Mouse (Mus musculus) macrophage (primary cell): Measurements from ENCODE around the gene Mef2d. TPM values are rescaled to one million over a fixed set of nuclear protein-coding genes. Genes with fewer than 3 reads are reported as not detected.

Source experiments
- H3K27ac ChIP-seq: fragments of 350-480 bp; formaldehyde crosslinking; 2 replicates; pipeline ENCODE4 v1.9.0; 2021
- H3K36me3 ChIP-seq: fragments of 350-480 bp; formaldehyde crosslinking; 2 replicates; pipeline ENCODE4 v1.9.0; 2021; ENCODE audit errors: inconsistent target
- H3K4me3 ChIP-seq: fragments of 350-480 bp; formaldehyde crosslinking; 2 replicates; pipeline ENCODE4 v1.9.0; 2021; ENCODE audit errors: inconsistent target
- H3K79me2 ChIP-seq: fragments of 350-480 bp; formaldehyde crosslinking; 2 replicates; pipeline ENCODE4 v1.9.0; 2021; ENCODE audit errors: inconsistent target
- WGBS: methylation state at CpG from one replicate; pipeline ENCODE4 v1.1.7; 2026; ENCODE audit warnings: inconsistent platforms; ENCODE audit not compliant: missing documents; 5-methylcytosine and 5-hydroxymethylcytosine counted together
- polyA plus RNA-seq: library from polyadenylated mRNA; stranded (reverse); fragments of 250-400 nt; gene quantifications from 3 replicates; pipeline ENCODE4 v1.2.4, GENCODE M21; 2018; ENCODE audit warnings: inconsistent platforms

Gene Mef2d
- polyA plus RNA-seq, 1 experiment from 2014 or later: 68.1 TPM

GRCm38 (mm10) chr3:88200161-88200971 is 58.2 kb downstream of the Mef2d start:
- WGBS: 6% methylated on average over 59 of the region's 61 CpGs
- no peak overlapping the region for H3K4me3 ChIP-seq
- H3K79me2 ChIP-seq: no peaks in the 10 kb centered on the region
- no peaks in the 10 kb centered on the region for H3K36me3 ChIP-seq
- H3K27ac ChIP-seq: no peak overlapping the region

GRCm38 (mm10) chr3:88200972-88201330 is 58.8 kb downstream of the Mef2d start:
- Histone ChIP-seq H3K4me3 (no peak overlapping the region), H3K79me2 (no peaks in the 10 kb centered on the region), H3K36me3 (no peaks in the 10 kb centered on the region), H3K27ac (no peak overlapping the region)
- 4% methylated on average over 37 of the region's 37 CpGs for WGBS

GRCm38 (mm10) chr3:88201640-88202039 is 59.5 kb downstream of the Mef2d start:
- Histone ChIP-seq H3K36me3 (no peaks in the 10 kb centered on the region), H3K27ac (no peak overlapping the region), H3K4me3 (no peak overlapping the region), H3K79me2 (no peaks in the 10 kb centered on the region)
- 32% methylated on average over 5 of the region's 5 CpGs for WGBS

GRCm38 (mm10) chr3:88202986-88203385 is 60.8 kb downstream of the Mef2d start:
- 10% methylated on average over 6 of the region's 6 CpGs for WGBS
- no peaks in the 10 kb centered on the region for H3K79me2 ChIP-seq

GRCm38 (mm10) chr3:88203456-88203855 is 61.3 kb downstream of the Mef2d start:
- H3K36me3 ChIP-seq: no peaks in the 10 kb centered on the region
- no peak overlapping the region for H3K27ac ChIP-seq
- 18% methylated on average over 5 of the region's 5 CpGs for WGBS
- no peak overlapping the region for H3K4me3 ChIP-seq
- no peaks in the 10 kb centered on the region for H3K79me2 ChIP-seq

More at GRCm38 (mm10) chr3:88202986-88203385, 60.8 kb downstream of the Mef2d start:
- Histone ChIP-seq H3K27ac (no peak overlapping the region), H3K4me3 (no peak overlapping the region), H3K36me3 (no peaks in the 10 kb centered on the region)

GRCm38 (mm10) chr3:88203999-88204700 is 62.0 kb downstream of the Mef2d start:
- Histone ChIP-seq H3K79me2 (no peaks in the 10 kb centered on the region), H3K4me3 (no peak overlapping the region), H3K27ac (no peak overlapping the region), H3K36me3 (no peaks in the 10 kb centered on the region)
- WGBS: 6% methylated on average over 7 of the region's 7 CpGs

GRCm38 (mm10) chr3:88204751-88205150 is 62.6 kb downstream of the Mef2d start:
- no peaks in the 10 kb centered on the region for H3K79me2 ChIP-seq
- WGBS: 75% methylated on average over 1 of the region's 1 CpGs
- H3K4me3 ChIP-seq: no peak overlapping the region
- no peaks in the 10 kb centered on the region for H3K36me3 ChIP-seq
- H3K27ac ChIP-seq: no peak overlapping the region

GRCm38 (mm10) chr3:88205176-88205562 is 63.0 kb downstream of the Mef2d start:
- Histone ChIP-seq H3K36me3 (no peaks in the 10 kb centered on the region), H3K27ac (no peak overlapping the region), H3K79me2 (no peaks in the 10 kb centered on the region), H3K4me3 (no peak overlapping the region)
- 19% methylated on average over 4 of the region's 4 CpGs for WGBS

- H3K4me3 ChIP-seq: no peak overlapping the region
- 11% methylated on average over 8 of the region's 8 CpGs for WGBS
- H3K79me2 ChIP-seq: no peaks in the 10 kb centered on the region
- H3K36me3 ChIP-seq: no peaks in the 10 kb centered on the region
- H3K27ac ChIP-seq: no peak overlapping the region
Observed at GRCm38 (mm10) chr3:88205563-88206491, 63.7 kb downstream of the Mef2d start.

GRCm38 (mm10) chr3:88206500-88206899 is 64.3 kb downstream of the Mef2d start:
- WGBS: 11% methylated on average over 3 of the region's 3 CpGs
- H3K36me3 ChIP-seq: no peaks in the 10 kb centered on the region
- no peak overlapping the region for H3K27ac ChIP-seq
- no peak overlapping the region for H3K4me3 ChIP-seq
- no peaks in the 10 kb centered on the region for H3K79me2 ChIP-seq

- Histone ChIP-seq H3K79me2 (no peaks in the 10 kb centered on the region), H3K36me3 (no peaks in the 10 kb centered on the region), H3K4me3 (no peak overlapping the region), H3K27ac (no peak overlapping the region)
- WGBS: 9% methylated on average over 14 of the region's 14 CpGs
Observed at GRCm38 (mm10) chr3:88206901-88207371, 64.8 kb downstream of the Mef2d start.

GRCm38 (mm10) chr3:88207451-88208100 is 65.4 kb downstream of the Mef2d start:
- Histone ChIP-seq H3K27ac (no peak overlapping the region), H3K36me3 (no peaks in the 10 kb centered on the region)
- 13% methylated on average over 12 of the region's 15 CpGs for WGBS

GRCm38 (mm10) chr3:88208226-88208720 is 66.1 kb downstream of the Mef2d start:
- 33% methylated on average over 3 of the region's 3 CpGs for WGBS
- no peaks in the 10 kb centered on the region for H3K36me3 ChIP-seq
- no peak overlapping the region for H3K4me3 ChIP-seq
- H3K27ac ChIP-seq: no peak overlapping the region
- no peaks in the 10 kb centered on the region for H3K79me2 ChIP-seq

More at GRCm38 (mm10) chr3:88207451-88208100, 65.4 kb downstream of the Mef2d start:
- Histone ChIP-seq H3K79me2 (no peaks in the 10 kb centered on the region), H3K4me3 (no peak overlapping the region)

- Histone ChIP-seq H3K4me3 (no peak overlapping the region), H3K27ac (no peak overlapping the region), H3K36me3 (no peaks in the 10 kb centered on the region), H3K79me2 (no peaks in the 10 kb centered on the region)
- 4% methylated on average over 6 of the region's 6 CpGs for WGBS
Observed at GRCm38 (mm10) chr3:88209306-88209705, 67.1 kb downstream of the Mef2d start.
